Mouse (Mus musculus): Measurements from ENCODE around the gene Ilk. TPM values are rescaled to one million over a fixed set of nuclear protein-coding genes. Genes with fewer than 3 reads are reported as not detected.
A peak's percentile ranks its signal among the peaks of the same experiment; 100 is the strongest.

Ilk gene
- polyA plus RNA-seq, 1 experiment from 2014 or later, result 191 TPM

DNA sequence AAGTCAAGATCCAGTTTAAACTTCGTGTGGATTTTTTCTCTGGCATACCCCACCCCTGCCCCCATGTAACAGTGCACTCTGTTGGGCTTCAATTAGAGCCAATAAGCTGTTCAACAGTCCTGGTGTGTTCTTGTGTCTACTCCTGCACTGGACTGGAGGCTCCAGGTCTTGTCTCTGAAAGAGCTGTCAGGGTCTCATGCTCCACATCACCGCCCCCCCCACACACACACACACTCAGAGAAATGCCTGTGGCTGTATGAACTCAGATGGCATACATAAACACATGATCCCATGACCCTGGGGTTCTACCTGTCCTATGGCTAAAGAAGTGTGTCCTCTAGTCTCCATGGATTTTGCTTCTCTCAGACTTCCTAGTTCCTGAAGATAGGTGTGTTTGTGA is 39.6 kb downstream of the Ilk start:
- H3K9ac ChIP-seq (replicated peaks; ENCODE audit: low read depth, low read length), result no peak overlapping the region
- ATAC-seq, result no peak
- peaks cover 45% of the 10 kb centered on the region for H3K4me1 ChIP-seq (replicated peaks; ENCODE audit: control insufficient read depth, insufficient read depth, low read length)
- 89% methylated on average over 2 of the region's 2 CpGs for WGBS
- H3K4me3 ChIP-seq (replicated peaks; ENCODE audit: low read length), result no peak overlapping the region
- no peaks in the 10 kb centered on the region for H3K27me3 ChIP-seq (replicated peaks; ENCODE audit: control insufficient read depth, insufficient read depth, low read length)
- H3K9me3 ChIP-seq (ENCODE audit: control insufficient read depth, low read length), result no peaks in the 10 kb centered on the region
- H3K4me2 ChIP-seq (ENCODE audit: low read length), result no peak overlapping the region
- H3K27ac ChIP-seq (ENCODE audit: low read length), result no peak overlapping the region
- H3K36me3 ChIP-seq (ENCODE audit: control insufficient read depth, insufficient read depth), result peaks cover 35% of the 10 kb centered on the region

DNA sequence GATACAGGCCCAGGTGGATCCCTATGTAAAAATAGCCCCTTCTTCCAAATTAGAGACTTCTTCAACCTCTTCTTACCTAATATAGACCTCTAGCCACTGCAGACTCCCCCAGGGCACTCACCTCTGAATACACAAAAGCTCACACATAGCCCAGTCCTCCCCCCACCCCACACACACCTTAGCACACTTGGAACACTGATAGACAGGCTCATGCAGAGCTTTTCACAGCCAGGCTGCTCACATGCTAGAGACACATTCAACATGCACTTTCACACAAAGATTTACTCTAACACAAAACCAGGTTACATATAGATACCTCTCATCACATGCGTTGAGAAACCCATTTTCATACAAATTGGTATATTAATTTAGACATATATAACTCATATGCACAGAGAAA is 40.9 kb downstream of the Ilk start:
- no peak overlapping the region for H3K4me2 ChIP-seq (ENCODE audit: low read length)
- H3K36me3 ChIP-seq (ENCODE audit: control insufficient read depth, insufficient read depth), result peaks cover 27% of the 10 kb centered on the region

DNA sequence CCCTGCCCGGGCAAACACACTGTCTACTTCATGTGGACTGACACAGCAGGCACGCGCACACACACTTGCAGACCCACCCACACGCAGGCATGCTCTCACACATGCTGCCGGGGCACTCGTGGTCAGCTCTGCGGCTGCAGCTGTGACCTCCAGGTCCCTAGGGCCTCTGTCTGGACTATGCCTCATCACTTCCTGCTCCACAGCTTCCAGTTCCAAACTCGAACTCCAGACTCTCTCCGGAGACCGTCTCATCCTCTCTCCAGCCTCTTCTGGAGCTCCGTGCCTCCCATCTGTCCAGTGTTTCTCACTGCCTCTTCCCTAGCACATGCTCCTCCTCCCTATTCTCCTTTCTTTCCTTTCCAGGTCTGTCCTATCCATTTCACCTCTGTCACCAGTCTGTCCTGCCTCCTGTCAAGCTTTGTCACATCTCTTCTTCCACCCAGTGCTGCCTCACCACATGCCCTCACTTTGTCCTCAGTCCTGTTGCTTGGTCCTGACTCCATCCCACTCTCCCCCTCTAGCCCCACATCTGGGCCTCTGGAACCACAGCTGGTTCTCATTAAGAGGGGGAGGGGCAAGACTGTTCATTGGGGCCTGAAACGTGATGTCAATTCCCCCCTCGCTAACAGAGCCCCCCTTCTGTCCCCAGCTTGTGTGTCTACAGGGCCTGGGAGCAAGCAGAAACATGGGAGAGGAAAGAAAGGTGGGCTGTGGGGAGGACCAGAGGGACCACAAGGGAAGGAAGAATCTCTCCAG is 41.6 kb downstream of the Ilk start:
- ATAC-seq, result peak; percentile 17
- no peak overlapping the region; the same call in 1 of the 2 replicates for H3K4me3 ChIP-seq (replicated peaks; ENCODE audit: low read length)
- H3K36me3 ChIP-seq (ENCODE audit: control insufficient read depth, insufficient read depth), result peaks cover 27% of the 10 kb centered on the region
- WGBS, result 67% methylated on average over 13 of the region's 13 CpGs
- no peaks in the 10 kb centered on the region for H3K9me3 ChIP-seq (ENCODE audit: control insufficient read depth, low read length)
- peak overlapping the region; percentile 26 for H3K4me2 ChIP-seq (ENCODE audit: low read length)
- peak overlapping the region; percentile 58 for H3K27ac ChIP-seq (ENCODE audit: low read length)
- peak overlapping the region; percentile 13; the same call in 1 of the 2 replicates for H3K9ac ChIP-seq (replicated peaks; ENCODE audit: low read depth, low read length)
- peaks cover 46% of the 10 kb centered on the region for H3K4me1 ChIP-seq (replicated peaks; ENCODE audit: control insufficient read depth, insufficient read depth, low read length)
- no peaks in the 10 kb centered on the region for H3K27me3 ChIP-seq (replicated peaks; ENCODE audit: control insufficient read depth, insufficient read depth, low read length)

More for the DNA sequence above, 40.9 kb downstream of the Ilk start:
- Histone ChIP-seq H3K27me3 (replicated peaks; ENCODE audit: control insufficient read depth, insufficient read depth, low read length) (no peaks in the 10 kb centered on the region), H3K4me3 (replicated peaks; ENCODE audit: low read length) (no peak overlapping the region), H3K27ac (ENCODE audit: low read length) (no peak overlapping the region), H3K4me1 (replicated peaks; ENCODE audit: control insufficient read depth, insufficient read depth, low read length) (peaks cover 41% of the 10 kb centered on the region), H3K9me3 (ENCODE audit: control insufficient read depth, low read length) (no peaks in the 10 kb centered on the region), H3K9ac (replicated peaks; ENCODE audit: low read depth, low read length) (no peak overlapping the region)
- no peak for ATAC-seq
- WGBS, result 90% methylated on average over 1 of the region's 1 CpGs

DNA sequence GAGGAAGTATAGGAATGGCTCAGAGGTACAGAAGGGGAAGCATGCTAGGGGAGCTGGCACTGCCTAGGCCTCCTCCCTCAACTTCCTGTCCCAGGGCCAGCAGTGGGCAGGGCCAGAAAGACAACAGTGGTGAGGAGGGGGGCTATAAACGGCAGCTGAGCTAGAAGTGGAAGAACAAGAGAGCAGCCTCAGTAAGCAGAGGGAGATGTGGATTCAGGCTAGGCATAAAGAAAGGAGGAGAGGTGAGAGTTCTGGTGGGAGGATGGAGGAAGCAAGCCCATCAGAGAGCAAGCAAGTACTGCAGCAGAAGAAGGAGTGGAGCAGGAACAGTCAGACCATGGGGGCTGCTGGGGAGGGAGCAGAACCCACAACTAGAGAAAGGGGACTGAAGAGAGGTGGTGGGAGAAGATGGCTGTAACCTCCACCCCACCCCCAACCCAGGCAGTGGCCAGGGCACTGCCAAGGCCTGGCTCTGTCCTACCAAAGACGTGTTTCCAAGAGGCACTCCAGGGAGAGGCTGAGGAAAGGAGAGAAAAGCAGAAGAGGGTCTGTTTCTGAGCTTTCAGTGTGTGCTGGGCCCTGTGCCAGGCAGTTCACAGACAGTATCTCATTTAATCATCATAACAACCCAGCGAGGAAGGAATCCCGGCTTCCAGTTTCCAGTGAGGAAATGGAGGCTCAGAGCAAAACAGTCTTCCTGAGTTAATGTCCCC is 42.3 kb downstream of the Ilk start:
- peak; percentile 64 for ATAC-seq
- Histone ChIP-seq H3K36me3 (ENCODE audit: control insufficient read depth, insufficient read depth) (peaks cover 25% of the 10 kb centered on the region), H3K4me3 (replicated peaks; ENCODE audit: low read length) (no peak overlapping the region), H3K27me3 (replicated peaks; ENCODE audit: control insufficient read depth, insufficient read depth, low read length) (no peaks in the 10 kb centered on the region), H3K9me3 (ENCODE audit: control insufficient read depth, low read length) (no peaks in the 10 kb centered on the region), H3K27ac (ENCODE audit: low read length) (peak overlapping the region; percentile 58), H3K4me1 (replicated peaks; ENCODE audit: control insufficient read depth, insufficient read depth, low read length) (peaks cover 54% of the 10 kb centered on the region), H3K4me2 (ENCODE audit: low read length) (peak overlapping the region; percentile 26; the same call in 1 of the 2 replicates), H3K9ac (replicated peaks; ENCODE audit: low read depth, low read length) (peak overlapping the region; percentile 23; the same call in 1 of the 2 replicates)
- 22% methylated on average over 4 of the region's 4 CpGs for WGBS

DNA sequence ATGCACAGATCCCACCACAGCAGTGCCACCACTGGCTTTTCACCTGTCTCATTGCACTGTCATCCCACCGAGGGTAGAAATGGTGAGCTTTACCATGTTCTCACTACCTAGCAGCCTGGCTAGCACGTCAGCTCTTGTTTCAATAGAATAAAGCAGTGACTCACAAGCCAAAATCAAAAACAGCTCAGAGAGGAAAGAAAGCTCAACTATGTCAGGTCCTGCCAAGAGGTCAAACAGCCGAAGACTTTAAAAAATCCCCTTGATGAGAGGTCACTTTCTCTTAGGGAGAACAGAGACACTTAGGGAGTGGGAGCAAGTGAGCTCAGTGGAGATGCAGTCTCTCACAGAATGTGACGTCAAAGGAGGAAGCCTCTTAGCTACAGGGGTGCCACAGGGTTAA is 47.5 kb downstream of the Ilk start:
- ATAC-seq, result no peak
- Histone ChIP-seq H3K4me3 (replicated peaks; ENCODE audit: low read length) (no peak overlapping the region; the same call in 1 of the 2 replicates), H3K27ac (ENCODE audit: low read length) (no peak overlapping the region), H3K9ac (replicated peaks; ENCODE audit: low read depth, low read length) (no peak overlapping the region), H3K36me3 (ENCODE audit: control insufficient read depth, insufficient read depth) (peaks cover 22% of the 10 kb centered on the region), H3K4me1 (replicated peaks; ENCODE audit: control insufficient read depth, insufficient read depth, low read length) (peaks cover 58% of the 10 kb centered on the region), H3K9me3 (ENCODE audit: control insufficient read depth, low read length) (no peaks in the 10 kb centered on the region), H3K27me3 (replicated peaks; ENCODE audit: control insufficient read depth, insufficient read depth, low read length) (no peaks in the 10 kb centered on the region), H3K4me2 (ENCODE audit: low read length) (peak overlapping the region; percentile 75)
- WGBS, result 51% methylated on average over 4 of the region's 4 CpGs

DNA sequence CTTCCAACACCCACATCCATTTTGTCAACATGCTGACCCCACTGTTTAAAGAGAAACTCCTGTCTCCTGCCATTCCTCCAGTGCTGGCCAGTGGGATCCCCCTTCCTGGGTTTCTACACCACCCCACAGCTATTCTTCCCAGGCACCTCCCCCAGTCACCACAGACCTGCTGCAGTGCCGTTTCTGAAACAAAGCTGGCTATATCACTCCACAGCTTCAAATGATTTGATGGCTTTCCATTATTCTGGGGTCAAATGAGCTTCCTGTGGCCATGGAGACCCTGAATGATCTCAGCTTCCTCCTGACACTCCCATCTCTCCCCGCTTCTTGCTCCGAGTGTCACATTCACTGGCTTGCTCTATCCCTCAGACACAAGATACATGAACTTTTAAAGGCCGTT is 48.2 kb downstream of the Ilk start:
- no peak for ATAC-seq
- Histone ChIP-seq H3K9ac (replicated peaks; ENCODE audit: low read depth, low read length) (peak overlapping the region; percentile 23; the same call in 1 of the 2 replicates), H3K4me3 (replicated peaks; ENCODE audit: low read length) (peak overlapping the region; percentile 17; the same call in 1 of the 2 replicates), H3K4me2 (ENCODE audit: low read length) (peak overlapping the region; percentile 75), H3K9me3 (ENCODE audit: control insufficient read depth, low read length) (no peaks in the 10 kb centered on the region), H3K27me3 (replicated peaks; ENCODE audit: control insufficient read depth, insufficient read depth, low read length) (no peaks in the 10 kb centered on the region), H3K27ac (ENCODE audit: low read length) (no peak overlapping the region), H3K4me1 (replicated peaks; ENCODE audit: control insufficient read depth, insufficient read depth, low read length) (peaks cover 51% of the 10 kb centered on the region), H3K36me3 (ENCODE audit: control insufficient read depth, insufficient read depth) (peaks cover 19% of the 10 kb centered on the region)
- 16% methylated on average over 4 of the region's 4 CpGs for WGBS

DNA sequence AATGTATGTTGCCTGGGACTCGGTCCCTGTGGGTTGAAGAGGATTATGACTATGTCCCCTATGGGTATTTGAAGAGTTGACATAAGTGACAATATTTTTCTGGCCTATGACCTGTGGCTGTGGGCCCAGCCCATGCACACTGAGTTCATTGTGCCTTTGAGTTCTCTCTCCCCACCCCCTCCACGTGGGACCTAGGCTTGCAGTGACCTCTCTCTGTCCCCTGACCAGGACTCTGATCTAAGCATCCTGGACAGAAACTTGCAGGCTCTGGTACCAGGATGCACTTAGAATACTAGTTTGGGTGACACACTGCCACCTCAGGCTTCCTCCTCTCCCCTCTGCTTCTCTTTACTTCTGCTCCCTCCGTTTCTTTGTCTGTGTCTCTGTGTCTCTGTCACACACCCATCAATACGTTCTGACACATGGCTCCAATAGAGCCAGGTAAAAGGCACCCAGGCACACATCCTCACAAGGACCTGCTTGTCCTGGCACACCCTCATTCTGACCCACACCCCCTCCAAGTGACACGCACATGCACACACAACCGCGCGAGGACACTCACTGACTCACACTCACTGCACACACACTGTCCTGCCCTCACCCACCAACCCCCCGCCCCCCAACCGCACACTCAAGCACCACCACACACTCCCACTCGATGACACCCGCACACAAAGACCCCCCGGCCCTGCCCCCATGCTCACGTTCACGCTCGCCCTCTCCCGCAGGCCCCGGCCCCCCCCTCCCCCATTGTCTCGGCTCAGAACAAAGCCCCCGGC is 50.3 kb downstream of the Ilk start:
- H3K4me1 ChIP-seq (replicated peaks; ENCODE audit: control insufficient read depth, insufficient read depth, low read length), result peaks cover 48% of the 10 kb centered on the region
- 4% methylated on average over 20 of the region's 20 CpGs for WGBS
- no peaks in the 10 kb centered on the region for H3K27me3 ChIP-seq (replicated peaks; ENCODE audit: control insufficient read depth, insufficient read depth, low read length)
- H3K4me3 ChIP-seq (replicated peaks; ENCODE audit: low read length), result peak overlapping the region; percentile 87
- peak overlapping the region; percentile 75 for H3K4me2 ChIP-seq (ENCODE audit: low read length)
- peak overlapping the region; percentile 97 for H3K27ac ChIP-seq (ENCODE audit: low read length)
- peaks cover 8% of the 10 kb centered on the region for H3K36me3 ChIP-seq (ENCODE audit: control insufficient read depth, insufficient read depth)
- H3K9me3 ChIP-seq (ENCODE audit: control insufficient read depth, low read length), result no peaks in the 10 kb centered on the region
- peak overlapping the region; percentile 100 for H3K9ac ChIP-seq (replicated peaks; ENCODE audit: low read depth, low read length)
- ATAC-seq, result peak; percentile 80

DNA sequence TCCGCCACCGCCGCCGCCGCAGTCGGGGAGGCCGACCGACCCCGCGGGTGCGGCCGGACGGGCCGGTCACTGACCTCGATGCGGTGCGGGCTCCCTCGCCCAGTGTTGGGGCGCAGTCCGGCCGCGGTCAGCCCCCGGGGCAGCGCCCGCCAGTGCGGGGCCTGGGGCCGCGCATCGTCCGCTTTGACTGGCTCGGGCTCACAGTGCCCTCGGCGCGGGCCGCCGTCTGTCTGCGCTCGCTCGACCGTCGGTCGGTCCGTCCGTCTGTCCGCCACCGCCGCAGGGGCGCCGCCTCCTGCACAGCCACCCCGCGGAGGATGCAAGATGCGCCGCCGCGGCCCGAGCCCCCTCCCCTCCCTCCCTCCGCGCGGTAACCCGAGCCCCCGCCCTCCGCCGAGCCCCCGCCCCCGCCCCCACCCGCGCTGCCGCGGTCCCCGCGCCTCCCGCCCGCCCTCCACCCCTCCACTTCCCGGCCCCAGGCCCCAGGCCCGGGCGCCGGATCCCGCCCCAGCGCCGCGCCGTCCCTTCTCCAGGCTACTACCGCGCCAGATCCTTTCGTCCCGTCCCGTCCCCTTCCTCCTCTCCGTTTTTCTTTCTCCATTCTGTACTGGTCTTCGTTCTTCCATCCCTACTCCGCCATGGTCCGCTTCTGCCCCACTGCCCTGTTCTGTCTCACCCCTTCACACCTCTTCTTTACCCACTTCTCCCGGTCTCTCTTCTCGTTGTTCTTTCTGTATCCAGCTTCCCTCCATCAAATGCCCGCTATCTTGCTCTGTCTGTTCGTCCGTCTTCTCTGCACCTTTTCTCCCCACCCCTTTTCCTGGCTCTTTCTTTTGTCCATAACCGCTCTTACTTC is 51.1 kb downstream of the Ilk start, which contains the start of gene Dchs1:
Dchs1 (minus strand) TSS at position 370 of the 856 bp plus-strand sequence.
- under 1% methylated on average over 68 of the region's 97 CpGs for WGBS
- no peaks in the 10 kb centered on the region for H3K27me3 ChIP-seq (replicated peaks; ENCODE audit: control insufficient read depth, insufficient read depth, low read length)
- H3K4me2 ChIP-seq (ENCODE audit: low read length), result peak within 1 kb of the TSS; percentile 75
- 0 out of 2 replicates have a peak, but pooled peaks cover 4% of the 10 kb centered on the region for H3K36me3 ChIP-seq (ENCODE audit: control insufficient read depth, insufficient read depth)
- ATAC-seq, result peak; percentile 70
- H3K27ac ChIP-seq (ENCODE audit: low read length), result peak within 1 kb of the TSS; percentile 97
- H3K4me3 ChIP-seq (replicated peaks; ENCODE audit: low read length), result peak within 1 kb of the TSS; percentile 87
- H3K9ac ChIP-seq (replicated peaks; ENCODE audit: low read depth, low read length), result peak within 1 kb of the TSS; percentile 100
- peaks cover 48% of the 10 kb centered on the region for H3K4me1 ChIP-seq (replicated peaks; ENCODE audit: control insufficient read depth, insufficient read depth, low read length)
- H3K9me3 ChIP-seq (ENCODE audit: control insufficient read depth, low read length), result no peaks in the 10 kb centered on the region

Measured in forebrain, embryonic 16.5 days (tissue).